Mouse (Mus musculus): ENCODE measurements around the gene Ptprn2.

Ptprn2 gene

DNA sequence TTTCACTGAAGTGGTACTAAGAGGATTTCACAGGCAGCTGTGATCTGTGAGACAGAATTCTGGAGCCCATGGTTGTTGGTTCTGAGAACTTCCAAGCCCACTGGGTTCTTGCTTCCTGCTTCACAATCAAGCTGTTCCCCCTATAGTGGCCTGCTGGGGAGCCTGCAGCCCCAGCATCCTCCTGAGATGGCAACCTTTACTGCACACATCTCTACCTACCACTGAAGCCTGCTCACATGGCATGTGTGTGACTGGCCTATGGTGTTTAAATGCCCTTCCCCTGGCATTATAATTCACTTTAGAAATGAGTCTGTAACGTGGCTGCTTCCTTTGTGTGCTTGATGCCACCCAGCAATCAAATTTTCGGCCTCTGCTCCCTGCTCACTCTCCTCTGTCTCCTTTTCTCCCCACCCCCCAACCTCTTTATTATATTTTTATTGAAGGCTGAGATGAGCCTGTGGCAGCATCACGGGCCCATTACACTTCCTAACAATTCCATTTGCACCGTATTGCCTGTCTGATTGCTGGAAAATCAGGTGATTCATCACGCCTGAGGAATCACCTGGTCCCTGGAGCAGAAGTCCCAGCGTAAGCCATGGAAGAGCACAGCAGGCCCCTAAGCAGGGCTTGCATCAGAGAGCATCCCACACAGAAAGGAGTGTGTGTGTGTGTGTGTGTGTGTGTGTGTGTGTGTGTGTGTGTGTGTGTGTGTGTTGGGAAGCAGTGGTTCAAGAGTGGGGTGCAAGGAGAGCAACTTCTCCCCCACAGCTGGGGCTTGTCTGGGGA is 402.2 kb downstream of the Ptprn2 start:
- DNase-seq (ENCODE audit: low read depth, low spot score) = no peak

GRCm38 (mm10) chr12:116888856-116889255 is 403.3 kb downstream of the Ptprn2 start:
- no peak for DNase-seq (ENCODE audit: low read depth, low spot score)

DNA sequence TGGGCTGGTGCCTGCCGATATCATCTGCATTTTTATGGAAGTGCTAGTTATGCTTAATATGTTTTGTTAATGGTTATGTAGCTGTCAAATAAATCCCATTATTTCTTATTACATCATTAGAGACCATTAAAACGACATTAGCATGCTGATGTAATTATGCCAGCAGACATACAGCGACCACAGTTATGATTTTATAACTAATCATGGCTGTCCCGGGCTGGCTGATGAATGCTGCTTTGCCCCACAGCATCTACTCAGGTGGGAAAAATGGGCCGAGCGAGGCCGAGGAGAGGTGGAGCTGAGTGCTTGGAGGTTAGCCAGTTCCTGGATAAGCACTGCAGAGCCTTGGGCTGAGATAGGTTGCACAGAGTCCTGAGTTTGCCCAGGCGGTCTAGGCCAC is 407.1 kb downstream of the Ptprn2 start:
- DNase-seq (ENCODE audit: low read depth, low spot score) = no peak

GRCm38 (mm10) chr12:116896651-116897050 is 411.1 kb downstream of the Ptprn2 start:
- DNase-seq (ENCODE audit: low read depth, low spot score) = no peak

- no peak for DNase-seq (ENCODE audit: low read depth, low spot score)
These were observed 416.3 kb downstream of the Ptprn2 start for GRCm38 (mm10) chr12:116901773-116902172.

- no peak for DNase-seq (ENCODE audit: low read depth, low spot score)
These were observed 421.9 kb downstream of the Ptprn2 start for GRCm38 (mm10) chr12:116907424-116907823.

GRCm38 (mm10) chr12:116908668-116909067 is 423.1 kb downstream of the Ptprn2 start:
- no peak for DNase-seq (ENCODE audit: low read depth, low spot score)

- DNase-seq (ENCODE audit: low read depth, low spot score) = no peak
These were observed 431.3 kb downstream of the Ptprn2 start for GRCm38 (mm10) chr12:116916776-116917175.

GRCm38 (mm10) chr12:116919185-116919584 is 433.7 kb downstream of the Ptprn2 start:
- DNase-seq (ENCODE audit: low read depth, low spot score) = no peak

- no peak for DNase-seq (ENCODE audit: low read depth, low spot score)
These were observed 434.4 kb downstream of the Ptprn2 start for GRCm38 (mm10) chr12:116919691-116920526.

DNA sequence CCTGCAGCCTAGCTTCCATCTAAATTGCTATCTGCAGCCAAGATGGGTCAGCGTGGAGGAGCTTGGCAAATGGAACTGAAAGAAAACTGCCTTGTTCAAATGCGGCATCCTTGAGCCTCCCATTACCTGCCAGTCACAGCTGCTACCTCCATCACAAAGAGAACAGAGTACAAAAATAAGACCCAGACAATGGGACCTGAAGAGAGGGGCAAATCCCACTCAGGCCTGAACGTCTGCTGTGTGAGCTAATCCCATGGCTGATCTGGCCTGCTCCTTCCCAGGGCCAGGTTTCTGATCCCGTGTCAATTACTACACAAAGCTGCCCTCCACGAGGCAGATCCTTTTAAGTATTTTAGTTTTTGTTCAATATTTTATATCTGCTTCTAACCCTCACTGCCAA is 441.6 kb downstream of the Ptprn2 start:
- DNase-seq (ENCODE audit: low read depth, low spot score) = no peak

GRCm38 (mm10) chr12:116927516-116927915 is 442.0 kb downstream of the Ptprn2 start:
- no peak for DNase-seq (ENCODE audit: low read depth, low spot score)

DNA sequence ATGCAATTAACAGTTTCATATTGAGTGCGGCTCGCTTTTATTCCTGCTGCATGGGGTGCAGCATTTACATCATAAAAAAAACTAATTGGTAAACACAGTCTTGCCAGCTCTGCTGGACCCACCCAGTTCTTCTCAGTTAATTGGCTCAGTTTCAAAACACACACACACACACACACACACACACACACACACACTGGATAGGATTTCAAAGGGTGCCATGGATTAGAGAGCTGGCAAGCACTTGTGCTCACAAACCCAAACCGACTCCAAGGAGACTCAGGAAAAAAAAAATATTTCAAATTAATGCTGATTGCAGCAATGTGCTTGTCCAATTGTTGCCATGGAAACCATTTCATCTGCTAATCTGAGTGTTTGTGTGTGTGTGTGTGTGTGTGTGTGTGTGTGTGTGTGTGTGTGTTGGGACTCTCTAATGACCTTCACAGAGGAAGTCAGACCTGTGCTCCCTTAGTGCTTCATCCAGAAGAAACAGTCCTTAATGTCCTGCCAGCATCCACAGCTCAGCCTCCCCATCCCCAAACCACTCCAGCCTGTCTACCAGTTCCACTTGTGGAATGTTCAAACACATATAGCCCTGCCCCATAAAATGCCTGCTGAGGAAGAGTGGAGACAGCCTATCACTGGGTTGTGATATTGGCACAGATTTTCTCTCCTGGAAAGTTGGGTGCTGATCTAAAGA is 452.8 kb downstream of the Ptprn2 start:
- peak; percentile 17 for DNase-seq (ENCODE audit: low read depth, low spot score)

DNA sequence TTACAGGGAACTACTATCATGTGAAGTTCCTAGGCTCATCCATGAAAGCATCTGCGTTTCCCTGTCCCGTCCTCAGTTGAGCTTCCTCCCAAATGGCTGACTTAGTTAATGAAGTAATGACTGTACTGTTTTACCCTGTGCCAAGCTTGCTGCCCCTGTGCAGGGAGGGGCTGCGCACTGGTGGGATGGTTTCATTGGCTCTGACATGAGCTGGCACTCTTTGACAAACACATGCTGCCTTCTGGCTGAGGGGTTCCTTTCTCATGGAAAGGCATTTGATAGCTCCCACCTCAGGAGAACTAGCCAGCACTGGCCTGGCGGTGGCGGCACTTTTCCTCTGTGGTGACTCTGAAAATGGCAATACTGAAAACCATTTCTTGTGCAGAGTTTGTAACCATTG is 458.4 kb downstream of the Ptprn2 start:
- no peak for DNase-seq (ENCODE audit: low read depth, low spot score)

DNA sequence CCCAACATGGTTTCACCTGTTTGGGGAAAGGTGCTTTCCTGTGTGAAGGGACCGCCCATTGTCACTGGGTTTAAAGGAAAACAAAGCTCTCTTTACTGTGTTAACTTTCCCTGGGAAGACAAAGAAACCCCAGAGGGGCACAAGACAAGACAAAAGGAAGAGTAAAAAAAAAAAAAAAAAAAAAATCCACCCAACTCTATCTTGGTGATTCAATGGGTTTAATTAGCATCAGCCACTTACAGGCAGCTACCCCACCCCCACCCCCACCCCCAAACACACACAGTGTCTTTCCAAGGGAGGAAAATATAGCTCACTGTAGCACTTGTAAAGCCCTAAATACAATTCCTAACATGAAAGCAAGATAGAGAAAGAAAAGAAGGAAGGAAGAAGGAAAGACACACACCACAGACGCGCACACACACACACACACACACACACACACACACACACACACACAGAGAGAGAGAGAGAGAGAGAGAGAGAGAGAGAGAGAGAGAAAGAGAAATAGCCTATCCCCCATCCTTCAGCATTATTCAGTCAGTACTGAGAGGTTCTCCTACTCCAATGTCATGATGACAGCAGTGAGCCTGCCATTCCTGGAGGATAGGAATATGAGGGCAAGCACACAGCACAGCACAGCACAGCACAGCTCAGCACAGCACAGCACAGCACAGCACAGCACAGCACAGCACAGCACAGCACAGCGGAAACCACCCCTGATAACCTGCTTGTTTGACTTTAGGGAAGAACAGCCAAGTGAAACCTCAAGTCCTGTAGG is 462.8 kb downstream of the Ptprn2 start:
- no peak for DNase-seq (ENCODE audit: low read depth, low spot score)

DNA sequence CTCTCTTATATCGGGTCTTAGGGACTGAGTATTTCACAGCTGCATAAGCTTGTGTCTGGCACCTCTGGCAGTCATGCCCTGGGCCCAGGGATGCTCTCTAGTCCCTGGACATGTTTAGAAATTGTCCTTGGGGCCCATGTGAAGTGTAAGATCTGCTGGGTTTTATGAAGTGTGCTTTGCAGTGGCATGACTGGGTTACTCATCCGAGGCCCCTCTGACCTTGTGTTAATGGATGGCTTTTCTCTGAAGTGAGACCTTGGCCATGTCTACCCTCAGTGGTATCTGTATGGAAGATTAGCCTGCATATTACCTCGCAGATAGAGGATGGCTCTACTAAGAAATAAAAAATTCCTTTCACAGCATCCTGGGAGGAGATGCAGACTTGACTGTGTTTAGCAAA is 464.2 kb downstream of the Ptprn2 start:
- no peak for DNase-seq (ENCODE audit: low read depth, low spot score)

DNA sequence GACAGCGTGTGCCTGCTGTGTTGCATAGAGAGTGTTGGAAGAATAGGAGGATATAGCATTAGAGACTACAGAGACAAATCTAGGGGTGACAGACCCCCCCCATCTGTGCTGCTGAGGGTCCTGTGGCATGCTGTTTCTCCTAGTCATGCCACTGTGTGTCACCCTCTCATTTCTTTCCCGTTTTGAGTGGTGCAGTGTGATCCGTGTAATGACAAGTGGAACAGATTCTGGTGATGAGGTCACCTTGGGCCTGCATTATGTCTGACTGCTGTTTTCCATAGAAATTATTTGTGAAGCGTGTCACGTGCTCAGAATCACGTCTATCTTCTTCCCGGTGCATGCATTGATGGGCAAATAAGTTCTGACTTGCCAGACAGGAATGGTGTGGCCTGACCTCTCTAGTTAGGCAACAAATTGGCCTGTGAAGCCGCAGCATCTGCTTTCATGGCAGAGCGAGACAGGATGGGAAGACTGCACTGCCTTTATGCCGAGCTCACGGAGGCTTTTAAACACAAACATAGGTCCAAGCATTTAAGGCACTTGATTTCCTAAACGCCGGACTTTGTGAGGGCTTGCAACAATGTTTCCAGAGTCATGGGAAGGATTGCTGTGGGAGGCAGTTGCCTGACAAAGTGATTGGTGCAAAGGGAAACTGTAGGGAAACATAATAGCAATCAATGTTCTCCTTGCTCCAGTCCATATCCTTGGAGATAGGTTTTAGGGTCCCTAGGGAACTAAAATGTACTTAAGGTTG is 467.1 kb downstream of the Ptprn2 start:
- no peak for DNase-seq (ENCODE audit: low read depth, low spot score)

- no peak for DNase-seq (ENCODE audit: low read depth, low spot score)
These were observed 473.6 kb downstream of the Ptprn2 start for GRCm38 (mm10) chr12:116959164-116959563.

GRCm38 (mm10) chr12:116963906-116964305 is 478.4 kb downstream of the Ptprn2 start:
- DNase-seq (ENCODE audit: low read depth, low spot score) = no peak

DNA sequence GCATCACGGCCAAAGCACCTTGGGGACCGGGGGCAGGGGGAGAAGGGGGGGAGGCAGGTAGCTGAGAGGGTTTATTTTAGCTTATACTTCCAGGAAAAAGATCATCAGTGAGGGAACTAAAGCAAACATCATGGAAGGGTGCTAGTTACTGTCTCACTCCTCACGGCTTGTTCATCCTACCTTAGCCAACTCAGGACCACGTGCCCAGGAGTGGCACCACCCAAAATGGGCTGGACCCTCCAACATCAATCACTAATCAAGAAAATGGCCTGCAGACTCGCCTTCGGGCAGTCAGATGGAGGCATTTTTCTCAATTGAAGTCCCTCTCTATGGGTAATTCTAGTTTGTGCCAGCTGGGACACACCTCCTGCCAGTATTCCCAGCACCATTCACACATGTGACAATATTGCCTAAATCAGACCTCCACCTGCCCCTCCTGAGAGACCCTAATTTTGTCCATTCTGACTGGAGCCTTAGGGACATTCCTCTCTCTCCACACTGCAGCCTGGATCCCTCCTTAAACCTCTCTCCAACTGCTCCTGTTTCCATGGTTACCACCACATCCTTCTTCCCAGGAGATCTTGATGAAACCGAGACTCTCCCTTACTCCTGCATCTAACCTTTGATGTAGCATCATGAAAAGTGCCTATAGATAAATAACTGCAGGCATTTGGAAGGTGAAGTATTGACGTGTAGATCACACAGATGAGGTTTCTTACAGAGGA is 482.9 kb downstream of the Ptprn2 start:
- DNase-seq (ENCODE audit: low read depth, low spot score) = no peak

All from forelimb bud, embryonic 11.5 days (tissue).